9 mouse cellular contexts compared by ENCODE assay signal in the genomic region with DNA sequence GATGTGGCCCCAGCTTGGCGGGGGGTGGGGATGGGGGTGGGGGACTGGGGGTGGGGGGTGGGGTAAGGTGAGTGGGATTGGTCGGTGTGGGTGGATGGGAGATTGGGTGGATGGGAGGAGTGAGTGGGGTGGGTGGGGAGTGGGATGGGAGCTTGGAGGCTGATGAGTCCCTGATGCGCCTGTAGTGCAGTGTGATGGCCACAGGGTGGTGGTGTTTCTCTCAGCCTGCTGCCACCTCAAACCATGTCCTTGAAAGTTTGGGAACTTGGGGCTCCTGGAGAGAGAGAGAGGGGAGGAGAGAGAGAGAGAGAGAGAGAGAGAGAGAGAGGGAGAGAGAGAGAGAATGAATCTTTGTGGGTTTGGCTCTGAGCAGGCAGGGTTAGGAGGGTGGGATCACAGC. TPM values are rescaled to one million over a fixed set of nuclear protein-coding genes. Genes with fewer than 3 reads are reported as not detected.
A peak's percentile ranks its signal among the peaks of the same experiment; 100 is the strongest.
DNase-seq lines count a peak whose midpoint lies in the region; ATAC-seq and TF ChIP-seq lines count a peak whose summit lies in the region.
"Had no signal": no experiment of that assay in that cellular context is flagged by ENCODE, and none has a peak within 500 bp of the region (broad histone marks: within the 10 kb centered on the region; RNA-seq: fewer than 3 reads in every experiment).

No protein-coding gene starts in this region.

- no peak overlapping the region for H3K27ac ChIP-seq in ES-Bruce4 (ENCODE audit: insufficient read depth, low read length)
- no peak overlapping the region for H3K27ac ChIP-seq in forebrain, embryonic 14.5 days (ENCODE audit: low read depth, low read length)
- H3K27ac ChIP-seq: embryonic facial prominence, embryonic 12.5 days had no signal

- H3K4me3 ChIP-seq in ES-Bruce4 (ENCODE audit: low read depth, low read length): no peak overlapping the region
- no peak overlapping the region for H3K4me3 ChIP-seq in forebrain, embryonic 14.5 days (ENCODE audit: low read depth, low read length)
- H3K4me3 ChIP-seq: embryonic facial prominence, embryonic 12.5 days had no signal

- no peaks in the 10 kb centered on the region for H3K36me3 ChIP-seq in ES-Bruce4 (ENCODE audit: control insufficient read depth, insufficient read depth, low read length, poor library complexity, severe bottlenecking)
- H3K36me3 ChIP-seq in forebrain, embryonic 14.5 days (ENCODE audit: control insufficient read depth, insufficient read depth, low read length): no peaks in the 10 kb centered on the region
- H3K36me3 ChIP-seq: embryonic facial prominence, embryonic 12.5 days had no signal

- H3K4me2 ChIP-seq in forebrain, embryonic 14.5 days (ENCODE audit: low read length): no peak overlapping the region
- H3K4me2 ChIP-seq: embryonic facial prominence, embryonic 12.5 days had no signal

- TF ChIP-seq EP300 in ES-Bruce4 (IDR thresholded peaks at IDR 0.05; ENCODE audit: insufficient read depth, low read depth, low read length): no peak

- whole genome bisulfite sequencing in forebrain, embryonic 14.5 days: 3% methylated on average over 3 of the region's 3 CpGs

- intact Hi-C loops in gastrocnemius, postnatal 14 days (cut with DNase I; ENCODE audit: low total_unique reads): loop anchor here (10.0 kb wide), 1 partner anchor 499 kb away; the partner anchor contains the start of gene Acsm5

- peak; percentile 38 for DNase-seq in kidney, adult 9 months
- no peak for DNase-seq in kidney, adult 11 months
- peak; percentile 37 for DNase-seq in 3T3-L1 (ENCODE audit: low read depth, low spot score)
- DNase-seq in forebrain, embryonic 14.5 days (ENCODE audit: low spot score): peak; percentile 72
- DNase-seq in right cerebral cortex, postnatal 14 days: peak; percentile 53
- no peak for DNase-seq in urinary bladder, postnatal 36 days (ENCODE audit: low spot score in 2 of 2)
- no peak for DNase-seq in gastrocnemius, postnatal 14 days

- H3K4me1 ChIP-seq in ES-Bruce4 (ENCODE audit: control insufficient read depth, insufficient read depth, low read length): no peaks in the 10 kb centered on the region
- no peaks in the 10 kb centered on the region for H3K4me1 ChIP-seq in forebrain, embryonic 14.5 days (ENCODE audit: control insufficient read depth, insufficient read depth, low read length)
- H3K4me1 ChIP-seq: embryonic facial prominence, embryonic 12.5 days had no signal

- H3K27me3 ChIP-seq in ES-Bruce4 (ENCODE audit: control insufficient read depth, insufficient read depth, low read length, poor library complexity, severe bottlenecking): no peaks in the 10 kb centered on the region
- no peaks in the 10 kb centered on the region for H3K27me3 ChIP-seq in forebrain, embryonic 14.5 days (replicated peaks; ENCODE audit: control insufficient read depth, insufficient read depth, low read length)
- H3K27me3 ChIP-seq: embryonic facial prominence, embryonic 12.5 days had no signal

- no peak for TF ChIP-seq POLR2A in ES-Bruce4 (IDR thresholded peaks at IDR 0.05; ENCODE audit: insufficient read depth, low read length)

- 0 out of 2 replicates have a peak, but pooled peaks have one; percentile 36 for ATAC-seq in forebrain, embryonic 14.5 days

- TF ChIP-seq CTCF in ES-Bruce4 (IDR thresholded peaks at IDR 0.05; ENCODE audit: low read depth, low read length): peak; percentile 82

- H3K9me3 ChIP-seq in ES-Bruce4 (replicated peaks; ENCODE audit: control insufficient read depth, insufficient read depth, low read length, poor library complexity, severe bottlenecking): no peaks in the 10 kb centered on the region
- no peaks in the 10 kb centered on the region for H3K9me3 ChIP-seq in forebrain, embryonic 14.5 days (replicated peaks; ENCODE audit: control insufficient read depth, low read length)
- H3K9me3 ChIP-seq: embryonic facial prominence, embryonic 12.5 days had no signal

- H3K9ac ChIP-seq in ES-Bruce4 (ENCODE audit: low read depth, poor library complexity, severe bottlenecking): no peak overlapping the region
- H3K9ac ChIP-seq in forebrain, embryonic 14.5 days (ENCODE audit: low read length): no peak overlapping the region
- H3K9ac ChIP-seq: embryonic facial prominence, embryonic 12.5 days had no signal

RNA-seq across cellular contexts. Expression of gene Gprc5b, which starts 20.7 kb away (rescaled TPM):
- 14.6 and 15.7 TPM in 2 replicates for polyA plus RNA-seq in ES-Bruce4 (2011; ENCODE audit: insufficient read depth, insufficient read length, low read depth, missing spikeins)
- 12.6 and 14.3 TPM in 2 replicates for polyA plus RNA-seq in forebrain, embryonic 14.5 days (2014; fragmentation: Nextera tagmentation; extraction: Ambion mirVana)
- 10 to 100 TPM; 22.5 to 23.2 TPM for total RNA-seq in gastrocnemius, postnatal 14 days (2021)

Comparison
In these comparisons a context has a peak if more than half of its experiments do, and no peak if none do; other contexts are left out.
1. DNase-seq: peak in kidney, adult 9 months (single experiment), 3T3-L1 (single experiment), forebrain, embryonic 14.5 days (single experiment) and right cerebral cortex, postnatal 14 days (single experiment); none in kidney, adult 11 months (single experiment), urinary bladder, postnatal 36 days (0 of 2) and gastrocnemius, postnatal 14 days (single experiment).